34 mouse cellular contexts compared by ENCODE assay signal in genomic region chr17:44364494-44364893, GRCm38 (mm10).
"Had no signal": no experiment of that assay in that cellular context is flagged by ENCODE, and none has a peak within 500 bp of the region (broad histone marks: within the 10 kb centered on the region; RNA-seq: fewer than 3 reads in every experiment).

No protein-coding gene starts in this region.

- H3K9ac ChIP-seq: heart, embryonic 13.5 days; heart, embryonic 15.5 days; hindbrain, embryonic 12.5 days; hindbrain, embryonic 13.5 days; hindbrain, embryonic 14.5 days; hindbrain, embryonic 15.5 days; intestine, embryonic 15.5 days; kidney, embryonic 15.5 days had no signal

- DNase-seq: heart, postnatal 10 days; heart, postnatal 14 days; heart, postnatal 36 days; heart, postnatal 4 days; kidney, adult 11 months; kidney, adult 18-20 months; kidney, adult 2 months; kidney, adult 8-10 months; kidney, adult 9 months; kidney, postnatal 10 days; kidney, postnatal 14 days; kidney, postnatal 25 days; kidney, postnatal 36 days; kidney, postnatal 4 days; layer of hippocampus, adult 9-11 months; layer of hippocampus, postnatal 36 days had no signal

- H3K4me2 ChIP-seq: heart, embryonic 11.5 days; heart, embryonic 13.5 days; heart, embryonic 15.5 days; hindbrain, embryonic 12.5 days; hindbrain, embryonic 13.5 days; hindbrain, embryonic 14.5 days; hindbrain, embryonic 15.5 days; intestine, embryonic 15.5 days; kidney, embryonic 15.5 days had no signal

- H3K27me3 ChIP-seq: heart, embryonic 13.5 days; heart, embryonic 15.5 days; hindbrain, embryonic 12.5 days; hindbrain, embryonic 13.5 days; hindbrain, embryonic 15.5 days; intestine, embryonic 15.5 days had no signal

- H3K9me3 ChIP-seq: heart, embryonic 13.5 days; heart, embryonic 15.5 days; hindbrain, embryonic 10.5 days; hindbrain, embryonic 13.5 days; hindbrain, embryonic 15.5 days; intestine, embryonic 15.5 days; kidney, embryonic 15.5 days had no signal

- ATAC-seq: hindbrain, embryonic 16.5 days; hindbrain, postnatal 0 days; inflammation-experienced regulatory T-cells, adult 6 months; intestine, embryonic 15.5 days; intestine, embryonic 16.5 days; intestine, postnatal 0 days had no signal

- H3K36me3 ChIP-seq: heart, embryonic 13.5 days; heart, embryonic 15.5 days; hindbrain, embryonic 10.5 days; hindbrain, embryonic 12.5 days; hindbrain, embryonic 13.5 days; hindbrain, embryonic 15.5 days; intestine, embryonic 15.5 days; kidney, embryonic 15.5 days had no signal

- H3K4me1 ChIP-seq: hindbrain, embryonic 12.5 days; hindbrain, embryonic 13.5 days; hindbrain, embryonic 15.5 days; intestine, embryonic 15.5 days had no signal

- H3K27ac ChIP-seq: heart, embryonic 13.5 days; heart, embryonic 15.5 days; hindbrain, embryonic 10.5 days; hindbrain, embryonic 12.5 days; hindbrain, embryonic 13.5 days; hindbrain, embryonic 14.5 days; hindbrain, embryonic 15.5 days; hindbrain, postnatal 0 days; intestine, embryonic 15.5 days; kidney, embryonic 15.5 days; kidney, postnatal 0 days; layer of hippocampus, adult 2 months; left cerebral cortex, adult 2 months had no signal

- H3K4me3 ChIP-seq: heart, embryonic 13.5 days; heart, embryonic 15.5 days; hindbrain, embryonic 10.5 days; hindbrain, embryonic 12.5 days; hindbrain, embryonic 13.5 days; hindbrain, embryonic 15.5 days; intestine, embryonic 15.5 days; kidney, embryonic 15.5 days; layer of hippocampus, adult 2 months; left cerebral cortex, adult 2 months had no signal
